Comparison of ENCODE assay signal across 19 mouse cellular contexts in genomic region chr10:89435413-89435812, GRCm38 (mm10). TPM values are rescaled to one million over a fixed set of nuclear protein-coding genes. Genes with fewer than 3 reads are reported as not detected.
DNase-seq lines count a peak whose midpoint lies in the region; ATAC-seq and TF ChIP-seq lines count a peak whose summit lies in the region.
"Had no signal": no experiment of that assay in that cellular context is flagged by ENCODE, and none has a peak within 500 bp of the region (broad histone marks: within the 10 kb centered on the region; RNA-seq: fewer than 3 reads in every experiment).

No protein-coding gene starts in this region.

- H3K27me3 ChIP-seq in embryonic facial prominence, embryonic 15.5 days: no peaks in the 10 kb centered on the region
- peaks cover 26% of the 10 kb centered on the region for H3K27me3 ChIP-seq in hindbrain, embryonic 11.5 days (ENCODE audit: control insufficient read depth, insufficient read depth, low read length)
- H3K27me3 ChIP-seq in midbrain, embryonic 14.5 days (ENCODE audit: control insufficient read depth, insufficient read depth, low read length): peaks cover 53% of the 10 kb centered on the region
- H3K27me3 ChIP-seq in stomach, postnatal 0 days (ENCODE audit: control insufficient read depth, insufficient read depth, low read length): no peaks in the 10 kb centered on the region
- no peaks in the 10 kb centered on the region for H3K27me3 ChIP-seq in liver, postnatal 0 days (ENCODE audit: insufficient read depth, low read length)
- H3K27me3 ChIP-seq: embryonic facial prominence, embryonic 13.5 days; megakaryocyte, embryonic 14.5 days had no signal

- H3K36me3 ChIP-seq in embryonic facial prominence, embryonic 15.5 days: 0 out of 2 replicates have a peak, but pooled peaks cover 4% of the 10 kb centered on the region
- H3K36me3 ChIP-seq in hindbrain, embryonic 11.5 days (ENCODE audit: control insufficient read depth, insufficient read depth, low read length): no peaks in the 10 kb centered on the region
- H3K36me3 ChIP-seq in midbrain, embryonic 14.5 days (ENCODE audit: control insufficient read depth, insufficient read depth, low read length): no peaks in the 10 kb centered on the region
- peaks cover 5% of the 10 kb centered on the region; the same call in 1 of the 2 replicates for H3K36me3 ChIP-seq in stomach, postnatal 0 days (ENCODE audit: control insufficient read depth, insufficient read depth, low read length)
- H3K36me3 ChIP-seq in liver, postnatal 0 days (replicated peaks; ENCODE audit: insufficient read depth, low read length): peaks cover 40% of the 10 kb centered on the region

- intact Hi-C loops in gastrocnemius, adult 2 months (cut with DNase I): no loop called here

- no peak overlapping the region for H3K9ac ChIP-seq in embryonic facial prominence, embryonic 15.5 days
- H3K9ac ChIP-seq in hindbrain, embryonic 11.5 days (ENCODE audit: low read depth, low read length): no peak overlapping the region
- H3K9ac ChIP-seq in midbrain, embryonic 14.5 days (replicated peaks; ENCODE audit: low read length): no peak overlapping the region
- H3K9ac ChIP-seq in stomach, postnatal 0 days (ENCODE audit: low read length): no peak overlapping the region
- H3K9ac ChIP-seq in liver, postnatal 0 days (replicated peaks): no peak overlapping the region
- H3K9ac ChIP-seq: embryonic facial prominence, embryonic 13.5 days had no signal

- no peak overlapping the region for H3K4me3 ChIP-seq in gastrocnemius, adult 2 months
- no peak overlapping the region for H3K4me3 ChIP-seq in embryonic facial prominence, embryonic 15.5 days (replicated peaks)
- H3K4me3 ChIP-seq in hindbrain, embryonic 11.5 days (ENCODE audit: low read depth, low read length): no peak overlapping the region; the same call in 1 of the 2 replicates
- H3K4me3 ChIP-seq in midbrain, embryonic 14.5 days (replicated peaks; ENCODE audit: low read depth, low read length): no peak overlapping the region
- no peak overlapping the region for H3K4me3 ChIP-seq in stomach, postnatal 0 days (ENCODE audit: low read depth, low read length)
- no peak overlapping the region for H3K4me3 ChIP-seq in liver, postnatal 0 days (ENCODE audit: low read depth, low read length)
- H3K4me3 ChIP-seq: embryonic facial prominence, embryonic 13.5 days; megakaryocyte, embryonic 14.5 days had no signal

- no peak overlapping the region for H3K4me2 ChIP-seq in embryonic facial prominence, embryonic 15.5 days (replicated peaks)
- no peak overlapping the region for H3K4me2 ChIP-seq in hindbrain, embryonic 11.5 days (replicated peaks; ENCODE audit: low read depth, low read length)
- H3K4me2 ChIP-seq in midbrain, embryonic 14.5 days (ENCODE audit: low read length): peak overlapping the region; percentile 46
- no peak overlapping the region for H3K4me2 ChIP-seq in stomach, postnatal 0 days (replicated peaks; ENCODE audit: low read depth)
- no peak overlapping the region for H3K4me2 ChIP-seq in liver, postnatal 0 days (ENCODE audit: low read depth, low read length)
- H3K4me2 ChIP-seq: heart, embryonic 11.5 days; liver, embryonic 11.5 days had no signal

- no peaks in the 10 kb centered on the region for H3K9me3 ChIP-seq in embryonic facial prominence, embryonic 15.5 days (replicated peaks)
- H3K9me3 ChIP-seq in hindbrain, embryonic 11.5 days (ENCODE audit: control insufficient read depth, low read length): no peaks in the 10 kb centered on the region
- no peaks in the 10 kb centered on the region for H3K9me3 ChIP-seq in midbrain, embryonic 14.5 days (ENCODE audit: control insufficient read depth, low read length)
- H3K9me3 ChIP-seq in stomach, postnatal 0 days (ENCODE audit: control insufficient read depth, low read length): no peaks in the 10 kb centered on the region
- no peaks in the 10 kb centered on the region for H3K9me3 ChIP-seq in liver, postnatal 0 days (ENCODE audit: low read length)
- H3K9me3 ChIP-seq: embryonic facial prominence, embryonic 13.5 days; megakaryocyte, embryonic 14.5 days had no signal

- peak overlapping the region; percentile 20; the same call in 1 of the 2 replicates for H3K27ac ChIP-seq in gastrocnemius, adult 2 months
- H3K27ac ChIP-seq in embryonic facial prominence, embryonic 15.5 days (replicated peaks): no peak overlapping the region
- no peak overlapping the region for H3K27ac ChIP-seq in hindbrain, embryonic 11.5 days (ENCODE audit: low read depth, low read length)
- H3K27ac ChIP-seq in midbrain, embryonic 14.5 days (replicated peaks; ENCODE audit: low read depth, low read length): no peak overlapping the region
- H3K27ac ChIP-seq in stomach, postnatal 0 days (replicated peaks): no peak overlapping the region
- no peak overlapping the region for H3K27ac ChIP-seq in liver, postnatal 0 days (ENCODE audit: low read depth)
- H3K27ac ChIP-seq: embryonic facial prominence, embryonic 13.5 days had no signal

- no peak for TF ChIP-seq EP300 in stomach, postnatal 0 days (optimal IDR thresholded peaks at IDR 0.05)
- no peak for TF ChIP-seq EP300 in liver, postnatal 0 days (IDR thresholded peaks at IDR 0.05; ENCODE audit: low read depth)

- no peak for DNase-seq in gastrocnemius, adult 2 months
- DNase-seq in gastrocnemius, postnatal 25 days: no peak
- no peak for DNase-seq in hindbrain, embryonic 11.5 days (ENCODE audit: low spot score)
- DNase-seq in midbrain, embryonic 14.5 days: no peak
- DNase-seq in stomach, postnatal 0 days (ENCODE audit: low spot score): no peak
- no peak for DNase-seq in liver, postnatal 0 days
- DNase-seq: cerebellum, adult 11 months; cerebellum, postnatal 36 days; gastrocnemius, postnatal 36 days; kidney, adult 18-20 months; kidney, postnatal 14 days had no signal

- ATAC-seq in embryonic facial prominence, embryonic 15.5 days (ENCODE audit: insufficient number of reproducible peaks, low FRiP score, low TSS enrichment, low read depth): peak; percentile 31; the same call in 1 of the 2 replicates
- ATAC-seq in hindbrain, embryonic 11.5 days (ENCODE audit: low FRiP score): peak; percentile 63
- ATAC-seq in midbrain, embryonic 14.5 days (ENCODE audit: low FRiP score, low TSS enrichment): peak; percentile 17; the same call in 1 of the 2 replicates
- ATAC-seq in stomach, postnatal 0 days (ENCODE audit: low FRiP score, low TSS enrichment): no peak
- ATAC-seq in frontal cortex, adult (ENCODE audit: low TSS enrichment): no peak
- ATAC-seq in liver, postnatal 0 days: no peak
- ATAC-seq: activated CD4-positive, CD25-positive, alpha-beta regulatory T cell, adult 4 months; lung, postnatal 0 days had no signal

- no peaks in the 10 kb centered on the region for H3K4me1 ChIP-seq in embryonic facial prominence, embryonic 15.5 days
- no peaks in the 10 kb centered on the region; the same call in 1 of the 2 replicates for H3K4me1 ChIP-seq in hindbrain, embryonic 11.5 days (replicated peaks; ENCODE audit: control insufficient read depth, insufficient read depth, low read length)
- H3K4me1 ChIP-seq in midbrain, embryonic 14.5 days (ENCODE audit: control insufficient read depth, insufficient read depth, low read length): 0 out of 2 replicates have a peak, but pooled peaks cover 4% of the 10 kb centered on the region
- no peaks in the 10 kb centered on the region for H3K4me1 ChIP-seq in stomach, postnatal 0 days (replicated peaks; ENCODE audit: control insufficient read depth, insufficient read depth)
- H3K4me1 ChIP-seq in liver, postnatal 0 days (ENCODE audit: insufficient read depth): 0 out of 2 replicates have a peak, but pooled peaks cover 6% of the 10 kb centered on the region
- H3K4me1 ChIP-seq: embryonic facial prominence, embryonic 13.5 days had no signal

- no peak for TF ChIP-seq CTCF in gastrocnemius, adult 2 months (IDR thresholded peaks at IDR 0.05)
- no peak for TF ChIP-seq CTCF in stomach, postnatal 0 days (IDR thresholded peaks at IDR 0.05; ENCODE audit: low read depth)
- TF ChIP-seq CTCF in liver, postnatal 0 days (IDR thresholded peaks at IDR 0.05; ENCODE audit: low read depth): no peak

- WGBS in embryonic facial prominence, embryonic 15.5 days: 77% methylated on average over 12 of the region's 12 CpGs
- WGBS in hindbrain, embryonic 11.5 days: 43% methylated on average over 12 of the region's 12 CpGs
- 29% methylated on average over 12 of the region's 12 CpGs for WGBS in midbrain, embryonic 14.5 days
- WGBS in stomach, postnatal 0 days: 82% methylated on average over 12 of the region's 12 CpGs
- WGBS in liver, postnatal 0 days (ENCODE audit: insufficient replicate concordance): 90% methylated on average over 12 of the region's 12 CpGs

RNA-seq across cellular contexts. Expression of gene Gas2l3, which starts 8.4 kb away (rescaled TPM):
- total RNA-seq in gastrocnemius, adult 2 months (2021): under 1 TPM; 0.89 to 0.95 TPM
- 1 to 10 TPM; 1.6 to 3.5 TPM for total RNA-seq in gastrocnemius, postnatal 25 days (2021)
- polyA plus RNA-seq in embryonic facial prominence, embryonic 15.5 days (2015; fragmentation: Nextera tagmentation; extraction: Ambion mirVana): 13.7 and 19.0 TPM in 2 replicates
- 9.3 and 10.3 TPM in 2 replicates for polyA plus RNA-seq in hindbrain, embryonic 11.5 days (2014; fragmentation: Nextera tagmentation; extraction: Ambion mirVana)
- 3.6 and 6.0 TPM in 2 replicates for polyA plus RNA-seq in midbrain, embryonic 14.5 days (2014; fragmentation: Nextera tagmentation; extraction: Ambion mirVana)
- polyA plus RNA-seq in stomach, postnatal 0 days (2015; fragmentation: Nextera tagmentation; extraction: Ambion mirVana): 5.4 and 6.4 TPM in 2 replicates
- polyA plus RNA-seq in liver, postnatal 0 days (2015; fragmentation: Nextera tagmentation; extraction: Ambion mirVana): 2.8 and 2.9 TPM in 2 replicates

Comparison
In these comparisons a context has a peak if more than half of its experiments do, and no peak if none do; other contexts are left out.
1. ATAC-seq: peak in embryonic facial prominence, embryonic 15.5 days (single experiment), hindbrain, embryonic 11.5 days (single experiment) and midbrain, embryonic 14.5 days (single experiment); none in stomach, postnatal 0 days (single experiment), frontal cortex, adult (single experiment) and liver, postnatal 0 days (single experiment).